Mouse (Mus musculus) lung, postnatal 0 days (tissue): ENCODE data around the gene Psenen.

Experiments used
- CTCF ChIP-seq: IDR thresholded peaks from 2 replicates; pipeline ENCODE4 v1.5.1; 2016; ENCODE audit warnings: antibody characterized with exemption, mild to moderate bottlenecking
- EP300 ChIP-seq: IDR thresholded peaks from 2 replicates; pipeline ENCODE4 v1.6.1; 2016; ENCODE audit warnings: antibody characterized with exemption, mild to moderate bottlenecking, control low read depth

GRCm38 (mm10) chr7:30587842-30588667 lies 24.6 kb upstream of the Psenen start:
- TF ChIP-seq CTCF: no peak
- TF ChIP-seq EP300: no peak
